Mouse (Mus musculus) right cerebral cortex, postnatal 25 days (tissue): Measurements from ENCODE around the gene Syt3.

Experiments
- DNase-seq: peaks from one replicate; pipeline ENCODE4 v3.0.0; 2022

Gene Syt3

GRCm38 (mm10) chr7:44357531-44357930, 26.4 kb upstream of the Syt3 start:
- DNase-seq: no peak

DNA sequence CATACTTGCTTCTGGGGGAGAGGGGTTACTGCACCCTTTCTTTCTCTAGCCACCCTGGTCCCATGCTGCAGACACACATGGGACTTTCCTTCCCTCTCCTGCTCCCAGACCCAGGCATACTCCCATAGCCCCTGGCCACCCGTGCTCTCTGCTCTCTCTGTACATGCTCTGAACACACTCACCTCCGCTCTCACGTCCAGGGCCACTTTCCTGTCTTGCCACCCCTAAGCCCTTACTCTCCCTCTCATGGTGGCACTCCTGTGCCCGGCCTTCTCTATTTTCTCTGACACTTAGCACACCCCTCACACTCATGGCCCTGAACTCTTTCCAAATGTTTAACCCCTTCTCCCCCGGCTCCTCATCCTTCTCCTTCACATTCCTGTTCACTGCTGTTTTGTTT, 25.9 kb upstream of the Syt3 start:
- no peak for DNase-seq

DNA sequence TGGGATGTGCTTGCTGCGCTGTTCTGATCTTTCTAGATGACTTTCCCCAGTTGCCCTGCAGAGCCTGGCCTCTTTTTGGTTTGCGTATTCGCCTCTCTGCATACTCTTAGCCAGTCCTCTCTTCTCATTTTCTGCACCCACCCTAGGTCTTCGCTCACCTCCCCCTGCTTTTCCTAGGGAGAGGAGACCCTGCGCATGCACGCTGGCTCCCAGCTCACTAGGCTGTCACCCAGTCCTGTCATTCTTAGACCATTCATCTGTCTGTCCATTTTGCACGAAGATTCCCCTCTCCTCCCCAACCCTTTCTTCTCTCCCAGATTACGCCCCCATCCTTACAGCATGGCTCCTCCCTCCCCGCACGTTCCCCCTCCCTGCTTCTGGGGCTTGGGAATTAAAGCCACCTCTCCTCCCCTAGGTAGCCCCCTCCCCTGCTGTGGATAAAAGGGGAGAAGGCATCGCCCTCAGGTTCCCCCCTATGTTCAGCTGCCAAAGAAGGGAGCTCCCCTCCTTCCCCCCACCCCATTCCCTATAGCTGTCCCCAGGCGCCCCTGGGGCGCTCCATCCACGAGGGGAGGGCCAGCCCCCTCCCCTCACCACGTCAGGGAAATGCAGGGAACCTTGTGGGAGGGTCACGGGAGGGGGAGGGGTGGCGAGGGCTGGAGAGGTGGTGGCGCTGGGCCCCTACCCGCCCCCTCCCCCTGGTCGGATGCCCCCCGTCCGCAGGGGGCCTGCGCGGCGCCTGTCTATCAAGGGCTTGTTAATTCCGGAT, 24.8 kb upstream of the Syt3 start:
- DNase-seq: no peak

- peak; percentile 97 for DNase-seq
These were observed 23.8 kb upstream of the Syt3 start for GRCm38 (mm10) chr7:44359908-44360672.

DNA sequence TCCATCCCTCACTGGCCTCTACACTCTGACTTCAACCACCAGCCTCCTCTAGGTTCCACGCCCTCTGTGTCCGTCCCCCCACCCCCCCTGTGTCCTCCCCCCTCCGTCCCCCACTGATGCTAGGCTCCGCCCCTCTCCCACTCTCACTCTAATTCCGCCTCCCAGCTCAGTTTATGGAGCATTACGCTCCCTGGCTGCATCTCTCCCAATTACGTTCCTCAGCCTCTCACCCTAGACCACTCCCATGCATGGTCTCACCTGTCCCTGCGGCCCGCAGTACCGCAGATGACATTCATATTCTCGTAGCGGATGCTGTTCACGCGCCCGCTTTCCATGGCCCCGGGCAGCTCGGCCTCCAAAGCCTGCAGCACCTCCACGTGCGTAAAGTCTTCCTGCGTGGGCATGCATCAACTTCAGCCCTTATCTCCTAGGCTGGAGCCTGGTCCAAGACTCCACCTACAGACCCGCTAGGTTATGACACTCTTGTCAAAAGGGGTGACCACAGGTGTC, 23.1 kb upstream of the Syt3 start:
- DNase-seq: no peak

DNA sequence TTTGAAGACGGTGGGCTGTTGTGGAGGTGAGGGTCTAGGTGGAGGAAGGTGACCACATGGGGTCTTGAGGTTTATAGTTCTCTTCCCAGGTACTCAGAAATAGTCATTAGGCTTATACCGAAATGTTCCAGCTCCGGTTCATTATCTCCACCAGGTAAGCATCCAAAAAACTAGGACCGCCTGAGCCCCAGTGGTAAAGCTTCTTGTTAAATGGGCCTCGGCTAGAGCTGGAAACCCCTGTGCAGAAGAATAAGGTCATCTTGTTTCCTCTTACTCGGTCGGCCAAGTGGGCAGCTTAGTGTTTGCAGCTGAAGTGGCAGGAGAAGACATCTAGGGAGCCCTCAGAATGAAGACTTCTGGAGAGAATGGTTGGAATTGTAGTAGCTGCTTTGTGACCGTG, 11.2 kb upstream of the Syt3 start:
- no peak for DNase-seq

- DNase-seq: no peak
These were observed 10.4 kb upstream of the Syt3 start for GRCm38 (mm10) chr7:44373460-44373859.

DNA sequence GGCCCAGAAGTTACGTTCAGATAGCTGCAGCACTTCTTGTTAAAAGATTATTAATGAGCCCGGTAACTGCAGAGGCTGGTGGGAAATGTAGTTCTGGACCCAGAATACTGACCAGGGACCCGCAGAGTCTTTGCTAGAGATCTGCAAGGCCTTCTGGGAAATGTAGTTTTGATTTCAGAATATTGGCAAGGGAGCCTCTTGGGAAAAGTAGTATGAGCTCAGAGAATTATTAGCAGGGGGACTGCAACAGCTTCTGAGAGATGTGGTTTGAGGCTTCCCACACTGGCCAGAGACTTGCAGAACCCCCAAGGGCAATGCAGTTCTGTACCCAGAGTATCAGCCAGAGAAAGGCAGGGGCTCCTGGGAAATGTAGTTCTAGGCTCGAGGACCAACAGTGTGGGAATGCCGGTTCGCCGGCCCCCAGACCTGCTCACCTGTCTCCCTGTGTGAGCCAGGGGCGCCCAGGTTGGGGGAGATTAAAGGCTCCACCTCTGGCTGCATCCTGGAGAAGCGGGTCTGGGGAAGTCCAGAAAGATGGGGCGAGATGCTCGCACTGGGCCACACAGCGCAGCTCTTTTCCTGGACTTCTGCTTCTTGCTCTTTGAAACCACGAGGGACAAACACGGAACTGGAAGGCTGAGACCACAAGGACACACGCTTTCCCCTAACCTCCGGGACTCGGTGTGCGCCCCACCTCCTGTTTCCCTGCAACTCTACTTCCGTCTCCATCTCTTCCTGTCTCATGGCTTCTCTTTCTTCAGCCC, 9.8 kb upstream of the Syt3 start:
- DNase-seq: peak; percentile 87

DNA sequence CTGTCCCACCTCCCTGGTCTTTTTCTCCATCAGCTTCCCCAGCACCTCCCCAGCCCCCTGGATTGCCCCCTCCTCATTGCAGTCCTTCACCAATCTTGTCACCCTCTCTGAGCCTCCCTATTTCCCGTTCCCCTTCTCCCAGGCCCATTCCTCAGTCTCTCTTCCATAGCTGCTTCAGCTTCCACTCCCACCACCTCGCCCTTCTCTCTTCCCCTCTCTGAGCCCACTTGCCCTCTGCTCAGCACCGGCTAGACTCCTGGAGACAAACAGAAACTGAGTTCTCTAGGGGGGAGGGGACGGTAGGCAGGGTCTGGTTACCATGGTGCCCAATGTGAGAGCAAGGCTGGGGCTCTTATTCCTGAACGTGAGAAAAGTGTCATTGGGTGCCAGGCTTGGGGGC, 9.1 kb upstream of the Syt3 start:
- DNase-seq: no peak

DNA sequence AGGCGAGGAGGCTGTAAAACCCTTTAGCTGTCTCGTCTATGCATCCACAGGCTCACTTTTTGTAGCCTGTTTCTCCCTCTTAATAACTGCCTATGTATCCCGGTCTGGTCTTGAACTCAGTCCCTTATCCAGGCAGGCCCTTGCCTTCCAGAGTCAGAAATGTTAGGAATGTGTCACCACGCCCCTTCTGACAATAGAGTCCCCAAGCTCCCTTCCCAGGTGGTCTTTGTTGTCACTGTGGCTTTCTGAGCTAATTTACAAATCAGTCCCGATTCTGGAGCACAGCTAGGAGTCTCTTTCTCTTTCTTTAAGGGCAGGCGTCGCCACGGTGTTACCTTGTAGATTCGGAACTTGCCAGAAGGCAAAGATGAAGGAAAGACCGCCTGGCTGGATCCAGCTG, 8.7 kb upstream of the Syt3 start:
- no peak for DNase-seq

DNA sequence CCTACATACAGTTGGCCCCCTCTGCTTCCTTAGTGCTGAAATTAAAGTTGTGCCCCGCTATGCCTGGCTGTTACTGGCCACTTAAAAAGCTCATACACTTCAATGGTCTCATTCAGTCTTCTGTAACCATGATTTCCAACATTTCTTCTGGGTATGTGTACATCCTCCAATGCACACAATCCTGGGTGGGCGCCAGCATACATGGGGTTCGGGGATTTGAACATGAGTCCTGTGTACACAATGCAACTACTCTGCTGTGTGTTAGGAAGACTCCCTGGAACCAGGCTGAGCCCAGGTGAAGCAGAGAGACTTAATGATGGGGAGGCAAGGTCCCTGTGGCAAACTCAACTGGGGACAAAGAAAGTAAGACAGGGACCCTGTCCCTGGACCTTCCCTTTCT, 8.1 kb upstream of the Syt3 start:
- no peak for DNase-seq

GRCm38 (mm10) chr7:44378290-44378689, 5.6 kb upstream of the Syt3 start:
- DNase-seq: no peak

- peak; percentile 85 for DNase-seq
These were observed 1.4 kb upstream of the Syt3 start for GRCm38 (mm10) chr7:44382541-44382940.

DNA sequence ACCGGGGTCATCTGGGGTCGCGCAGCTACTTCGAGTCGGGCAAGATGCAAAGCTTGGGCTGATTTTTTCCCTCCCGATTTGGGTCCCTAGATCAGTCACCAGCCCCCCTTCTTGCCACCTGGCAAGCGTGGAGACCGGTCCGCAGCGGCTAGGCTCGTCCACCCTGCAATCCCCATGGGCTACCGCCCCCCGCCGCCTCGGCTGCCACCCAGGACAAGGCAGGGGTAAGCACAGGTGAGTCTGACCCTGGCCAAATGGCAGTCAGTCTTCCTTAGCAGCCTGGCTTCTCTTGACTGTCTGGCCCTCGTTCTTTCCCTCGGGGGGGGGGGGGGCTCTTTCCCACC, 786 bp downstream of the Syt3 start:
- no peak for DNase-seq

DNA sequence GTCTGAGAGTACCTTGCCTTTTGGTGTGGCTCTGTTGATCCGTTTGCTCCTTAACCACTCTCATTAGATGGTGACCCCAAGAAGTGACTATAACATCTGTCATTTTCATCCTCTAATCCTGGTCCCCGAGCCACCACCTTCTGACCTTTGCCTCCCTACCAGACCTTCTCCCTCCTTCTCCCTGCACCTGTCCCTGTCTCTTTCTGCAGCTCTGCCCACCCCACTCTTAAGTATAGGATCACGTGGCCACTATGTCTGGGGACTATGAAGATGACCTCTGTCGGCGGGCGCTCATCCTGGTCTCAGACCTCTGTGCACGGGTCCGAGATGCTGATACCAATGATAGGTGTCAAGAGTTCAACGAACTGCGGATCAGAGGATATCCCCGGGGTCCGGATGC, 1.8 kb downstream of the Syt3 start, which contains the start of gene 1700008O03Rik:
TSS of gene 1700008O03Rik (minus strand) at position 101 of the 400 bp plus-strand sequence.
- DNase-seq: no peak

GRCm38 (mm10) chr7:44391831-44392230, 7.9 kb downstream of the Syt3 start:
- DNase-seq: no peak

DNA sequence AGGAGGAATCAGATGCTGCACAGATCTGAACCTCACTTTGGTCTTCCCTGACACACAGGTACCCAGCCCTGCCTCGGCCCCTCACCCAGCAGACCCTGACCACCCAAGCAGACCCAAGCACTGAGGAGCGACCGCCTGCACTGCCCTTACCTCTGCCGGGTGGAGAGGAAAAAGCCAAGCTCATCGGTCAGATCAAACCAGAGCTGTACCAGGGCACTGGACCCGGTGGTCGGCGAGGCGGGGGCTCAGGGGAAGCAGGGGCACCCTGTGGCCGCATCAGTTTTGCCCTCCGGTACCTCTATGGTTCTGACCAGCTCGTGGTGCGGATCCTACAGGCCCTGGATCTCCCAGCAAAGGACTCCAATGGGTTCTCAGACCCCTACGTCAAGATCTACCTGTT, 8.4 kb downstream of the Syt3 start:
- DNase-seq: no peak

DNA sequence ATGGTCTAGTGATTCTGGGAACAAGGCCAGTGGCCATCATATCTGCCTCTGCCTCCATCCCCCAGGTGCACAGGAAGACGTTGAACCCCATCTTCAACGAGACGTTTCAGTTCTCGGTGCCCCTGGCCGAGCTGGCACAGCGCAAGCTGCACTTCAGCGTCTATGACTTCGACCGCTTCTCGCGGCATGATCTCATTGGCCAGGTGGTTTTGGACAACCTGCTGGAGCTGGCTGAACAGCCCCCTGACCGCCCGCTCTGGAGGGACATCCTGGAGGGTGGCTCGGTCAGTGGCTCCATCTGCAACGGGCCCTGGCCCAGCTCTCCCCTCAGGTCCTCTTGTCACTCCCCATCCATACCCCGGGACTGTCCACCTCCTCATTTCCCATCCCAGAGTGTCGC, 9.4 kb downstream of the Syt3 start:
- DNase-seq: no peak

DNA sequence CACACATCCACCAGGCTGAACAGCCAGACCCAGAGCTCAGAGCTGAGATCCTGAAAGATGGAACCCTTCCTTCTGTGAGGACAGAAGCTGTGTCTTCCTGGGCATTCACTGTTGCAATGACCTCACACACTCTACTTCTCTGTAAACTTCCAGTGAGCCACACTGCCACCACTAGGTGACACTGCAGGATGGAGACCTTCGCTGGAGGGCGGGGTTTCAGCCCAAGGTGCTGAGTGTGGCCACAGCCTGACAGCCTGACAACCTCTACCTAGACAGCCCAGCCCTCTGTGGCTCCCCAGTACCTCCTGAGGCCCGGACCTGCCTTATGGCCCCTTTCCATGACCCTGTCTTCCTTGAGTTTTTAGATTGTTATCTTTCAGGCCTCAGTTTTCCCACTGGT, 14.7 kb downstream of the Syt3 start:
- no peak for DNase-seq

DNA sequence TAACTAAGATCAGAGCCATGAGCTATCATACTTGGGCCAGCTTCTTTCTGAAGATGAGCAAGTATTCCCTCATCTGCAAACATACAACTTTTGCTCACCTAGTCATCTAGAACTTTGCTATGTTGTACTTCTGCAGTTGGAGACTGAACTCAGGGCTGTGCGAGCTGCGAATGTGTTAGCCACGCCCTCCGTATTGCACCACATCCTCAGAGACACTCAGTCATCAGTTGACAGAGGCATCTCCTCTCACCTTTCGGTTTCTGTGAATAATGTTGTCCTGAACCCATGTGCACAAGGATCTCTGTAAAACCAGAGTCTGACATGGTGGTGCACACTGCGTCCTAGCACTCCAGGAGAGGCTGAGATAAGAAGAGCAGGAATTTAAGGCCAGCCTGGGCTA, 17.8 kb downstream of the Syt3 start:
- DNase-seq: no peak

DNA sequence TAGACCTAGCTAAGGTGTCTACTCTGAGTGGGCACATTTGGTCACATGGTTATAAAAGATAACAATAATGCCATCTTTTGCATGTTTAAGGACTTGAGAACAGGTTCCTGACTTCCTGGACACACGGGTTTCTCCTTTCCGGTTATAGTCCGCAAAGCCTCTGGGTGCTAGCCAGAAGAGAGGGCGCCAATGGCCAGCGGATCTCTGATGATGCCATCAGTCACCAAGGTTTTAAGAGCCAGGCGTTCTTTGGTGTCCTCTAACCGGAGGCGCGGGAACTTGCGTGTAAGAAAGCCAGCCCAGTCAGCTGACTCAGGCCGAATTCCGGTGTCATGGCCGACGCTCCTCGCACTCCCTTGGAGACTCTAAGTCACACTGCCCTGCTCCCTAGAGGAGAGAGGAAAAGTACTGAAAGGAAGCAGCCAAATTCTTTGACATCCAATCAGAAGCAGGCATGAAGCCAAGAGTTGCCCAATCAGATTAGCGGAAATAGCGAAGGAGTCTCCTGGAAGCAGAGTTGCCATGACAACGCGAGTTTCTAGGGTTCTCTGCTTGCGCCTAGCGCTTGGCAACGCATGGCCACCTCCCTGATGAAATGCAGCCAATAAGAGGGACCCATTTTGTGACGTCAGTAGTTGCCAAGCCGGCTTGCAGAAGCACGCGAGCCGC, 21.6 kb downstream of the Syt3 start:
- DNase-seq: peak; percentile 93

GRCm38 (mm10) chr7:44406015-44406355, 22.1 kb downstream of the Syt3 start:
- no peak for DNase-seq

GRCm38 (mm10) chr7:44411144-44411543, 27.2 kb downstream of the Syt3 start:
- no peak for DNase-seq
